Mouse (Mus musculus): Measurements from ENCODE around the gene Pou2f1. TPM values are rescaled to one million over a fixed set of nuclear protein-coding genes. Genes with fewer than 3 reads are reported as not detected.

The Pou2f1 gene
- polyA plus RNA-seq, 1 experiment: 10.8 TPM

DNA sequence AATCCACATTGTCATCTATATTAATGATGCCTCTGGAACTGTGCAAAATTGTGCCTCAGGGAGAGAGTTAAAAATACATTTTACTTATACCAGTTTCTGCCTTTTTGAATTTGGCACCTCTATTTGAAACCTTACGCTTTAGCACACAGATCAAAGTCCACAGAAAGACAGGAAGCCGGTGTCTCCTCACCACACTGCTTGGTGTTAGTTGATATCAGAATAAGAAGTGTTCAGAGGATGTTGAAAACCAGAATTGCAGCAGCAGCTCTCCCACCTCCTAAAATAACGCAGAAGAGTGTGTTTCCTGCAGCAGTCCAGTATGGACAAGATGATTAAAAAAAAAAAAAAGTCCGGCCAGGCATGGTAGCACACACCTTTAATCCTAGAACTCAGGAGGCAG is 13.8 kb upstream of the Pou2f1 start:
- no peaks in the 10 kb centered on the region for H3K36me3 ChIP-seq (ENCODE audit: control insufficient read depth, insufficient read depth, low read length)
- no peaks in the 10 kb centered on the region for H3K4me1 ChIP-seq (ENCODE audit: control insufficient read depth, insufficient read depth, low read length)
- 35% methylated on average over 4 of the region's 4 CpGs for WGBS
- no peak for TF ChIP-seq CTCF (conservative IDR thresholded peaks at IDR 0.05; ENCODE audit: insufficient read depth, insufficient read length, low read depth, low read length)
- no peak for TF ChIP-seq POLR2A (IDR thresholded peaks at IDR 0.05; ENCODE audit: low read depth, low read length)
- H3K4me3 ChIP-seq (ENCODE audit: insufficient read depth, low read depth, low read length): no peak overlapping the region
- H3K27me3 ChIP-seq (replicated peaks; ENCODE audit: control insufficient read depth, insufficient read depth, low read length): no peaks in the 10 kb centered on the region
- no peak overlapping the region for H3K27ac ChIP-seq (ENCODE audit: insufficient read depth, low read depth, low read length)
- peak; percentile 19 for DNase-seq

GRCm38 (mm10) chr1:166014530-166014929 is 12.1 kb upstream of the Pou2f1 start:
- 71% methylated on average over 5 of the region's 5 CpGs for WGBS

GRCm38 (mm10) chr1:166010106-166010505 is 7.6 kb upstream of the Pou2f1 start:
- DNase-seq: no peak
- Histone ChIP-seq H3K27ac (ENCODE audit: insufficient read depth, low read depth, low read length) (no peak overlapping the region), H3K36me3 (ENCODE audit: control insufficient read depth, insufficient read depth, low read length) (no peaks in the 10 kb centered on the region), H3K27me3 (replicated peaks; ENCODE audit: control insufficient read depth, insufficient read depth, low read length) (no peaks in the 10 kb centered on the region), H3K4me3 (ENCODE audit: insufficient read depth, low read depth, low read length) (no peak overlapping the region), H3K4me1 (ENCODE audit: control insufficient read depth, insufficient read depth, low read length) (no peaks in the 10 kb centered on the region)
- TF ChIP-seq POLR2A (IDR thresholded peaks at IDR 0.05; ENCODE audit: low read depth, low read length) (no peak), CTCF (conservative IDR thresholded peaks at IDR 0.05; ENCODE audit: insufficient read depth, insufficient read length, low read depth, low read length) (no peak)
- WGBS: 90% methylated on average over 1 of the region's 1 CpGs

More at GRCm38 (mm10) chr1:166014530-166014929, 12.1 kb upstream of the Pou2f1 start:
- Histone ChIP-seq H3K27ac (ENCODE audit: insufficient read depth, low read depth, low read length) (no peak overlapping the region), H3K36me3 (ENCODE audit: control insufficient read depth, insufficient read depth, low read length) (no peaks in the 10 kb centered on the region), H3K4me1 (ENCODE audit: control insufficient read depth, insufficient read depth, low read length) (no peaks in the 10 kb centered on the region), H3K27me3 (replicated peaks; ENCODE audit: control insufficient read depth, insufficient read depth, low read length) (no peaks in the 10 kb centered on the region), H3K4me3 (ENCODE audit: insufficient read depth, low read depth, low read length) (no peak overlapping the region)
- no peak for TF ChIP-seq POLR2A (IDR thresholded peaks at IDR 0.05; ENCODE audit: low read depth, low read length)
- TF ChIP-seq CTCF (conservative IDR thresholded peaks at IDR 0.05; ENCODE audit: insufficient read depth, insufficient read length, low read depth, low read length): no peak
- DNase-seq: no peak

- 95% methylated on average over 5 of the region's 5 CpGs for WGBS
- no peaks in the 10 kb centered on the region for H3K4me1 ChIP-seq (ENCODE audit: control insufficient read depth, insufficient read depth, low read length)
- H3K27me3 ChIP-seq (replicated peaks; ENCODE audit: control insufficient read depth, insufficient read depth, low read length): no peaks in the 10 kb centered on the region
- no peak for DNase-seq
- H3K27ac ChIP-seq (ENCODE audit: insufficient read depth, low read depth, low read length): no peak overlapping the region
- no peak for TF ChIP-seq CTCF (conservative IDR thresholded peaks at IDR 0.05; ENCODE audit: insufficient read depth, insufficient read length, low read depth, low read length)
- no peak for TF ChIP-seq POLR2A (IDR thresholded peaks at IDR 0.05; ENCODE audit: low read depth, low read length)
- H3K36me3 ChIP-seq (ENCODE audit: control insufficient read depth, insufficient read depth, low read length): no peaks in the 10 kb centered on the region
- no peak overlapping the region for H3K4me3 ChIP-seq (ENCODE audit: insufficient read depth, low read depth, low read length)
These were observed 6.3 kb upstream of the Pou2f1 start for GRCm38 (mm10) chr1:166008634-166009350.

DNA sequence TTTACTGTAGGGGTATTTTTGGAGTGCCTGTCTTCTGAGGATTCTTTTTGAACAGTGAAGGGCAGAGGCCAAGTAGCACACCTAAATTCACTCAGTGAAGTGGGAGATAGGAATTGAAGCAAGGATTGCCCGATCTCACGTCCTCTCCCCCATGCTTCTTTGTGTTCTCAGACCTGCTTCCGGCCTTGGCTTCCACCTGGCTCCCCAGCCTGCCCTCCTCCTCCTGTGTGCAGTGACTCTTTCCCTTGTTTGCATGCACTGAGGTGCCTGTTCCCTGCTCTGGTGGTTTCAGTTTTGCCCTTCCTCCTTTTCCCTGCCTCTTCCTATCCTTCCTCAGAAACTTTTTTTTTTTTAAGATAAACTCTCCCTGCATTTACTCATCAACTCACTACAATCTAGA is 4.5 kb upstream of the Pou2f1 start:
- no peak overlapping the region for H3K4me3 ChIP-seq (ENCODE audit: insufficient read depth, low read depth, low read length)
- H3K36me3 ChIP-seq (ENCODE audit: control insufficient read depth, insufficient read depth, low read length): no peaks in the 10 kb centered on the region
- no peak for DNase-seq
- TF ChIP-seq POLR2A (IDR thresholded peaks at IDR 0.05; ENCODE audit: low read depth, low read length) (no peak), CTCF (conservative IDR thresholded peaks at IDR 0.05; ENCODE audit: insufficient read depth, insufficient read length, low read depth, low read length) (no peak)
- 58% methylated on average over 3 of the region's 3 CpGs for WGBS
- H3K4me1 ChIP-seq (ENCODE audit: control insufficient read depth, insufficient read depth, low read length): no peaks in the 10 kb centered on the region
- no peak overlapping the region for H3K27ac ChIP-seq (ENCODE audit: insufficient read depth, low read depth, low read length)
- no peaks in the 10 kb centered on the region for H3K27me3 ChIP-seq (replicated peaks; ENCODE audit: control insufficient read depth, insufficient read depth, low read length)

- H3K27me3 ChIP-seq (replicated peaks; ENCODE audit: control insufficient read depth, insufficient read depth, low read length): no peaks in the 10 kb centered on the region
- H3K27ac ChIP-seq (ENCODE audit: insufficient read depth, low read depth, low read length): peak overlapping the region; percentile 75; the same call in 1 of the 2 replicates
- no peaks in the 10 kb centered on the region for H3K36me3 ChIP-seq (ENCODE audit: control insufficient read depth, insufficient read depth, low read length)
- under 1% methylated on average over 61 of the region's 61 CpGs for WGBS
- DNase-seq: peak; percentile 97
- H3K4me1 ChIP-seq (ENCODE audit: control insufficient read depth, insufficient read depth, low read length): peaks cover 7% of the 10 kb centered on the region
- TF ChIP-seq POLR2A (IDR thresholded peaks at IDR 0.05; ENCODE audit: low read depth, low read length): no peak
- no peak for TF ChIP-seq CTCF (conservative IDR thresholded peaks at IDR 0.05; ENCODE audit: insufficient read depth, insufficient read length, low read depth, low read length)
- H3K4me3 ChIP-seq (ENCODE audit: insufficient read depth, low read depth, low read length): peak overlapping the region; percentile 90
These were observed 924 bp upstream of the Pou2f1 start for GRCm38 (mm10) chr1:166003181-166004022.

DNA sequence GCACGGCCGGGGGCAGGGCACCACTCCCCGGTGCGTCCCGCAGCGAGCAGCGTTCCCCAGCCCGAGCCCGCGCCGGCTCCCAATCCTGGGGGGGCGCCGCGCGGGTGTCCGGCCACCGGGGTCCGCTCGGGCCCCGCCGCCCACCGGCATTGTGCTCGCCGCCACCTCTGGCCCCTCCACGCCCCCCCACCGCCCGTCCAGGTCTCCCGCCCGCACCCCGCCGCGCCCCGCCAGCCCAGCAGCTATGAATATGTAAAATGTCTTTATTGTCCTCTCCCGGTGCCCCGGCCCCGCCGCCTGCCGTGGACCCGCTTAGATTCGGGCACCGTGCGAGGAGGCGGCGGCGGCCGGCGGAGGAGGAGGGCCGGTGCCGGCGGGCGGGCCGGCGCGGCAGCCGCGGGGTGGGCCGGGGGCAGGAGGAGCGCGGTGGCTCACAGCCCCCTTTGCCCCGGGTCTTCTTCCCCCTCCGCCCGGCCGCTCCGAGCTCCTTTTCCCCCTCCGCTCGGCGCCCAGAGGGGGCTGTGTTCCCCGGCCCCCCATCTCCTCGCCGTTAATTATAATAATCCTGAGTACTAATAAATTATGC is 481 bp downstream of the Pou2f1 start:
- H3K27me3 ChIP-seq (replicated peaks; ENCODE audit: control insufficient read depth, insufficient read depth, low read length): no peaks in the 10 kb centered on the region
- H3K27ac ChIP-seq (ENCODE audit: insufficient read depth, low read depth, low read length): peak overlapping the region; percentile 95
- peaks cover 7% of the 10 kb centered on the region for H3K4me1 ChIP-seq (ENCODE audit: control insufficient read depth, insufficient read depth, low read length)
- WGBS: 2% methylated on average over 69 of the region's 70 CpGs
- H3K4me3 ChIP-seq (ENCODE audit: insufficient read depth, low read depth, low read length): peak overlapping the region; percentile 96
- no peaks in the 10 kb centered on the region for H3K36me3 ChIP-seq (ENCODE audit: control insufficient read depth, insufficient read depth, low read length)
- TF ChIP-seq CTCF (conservative IDR thresholded peaks at IDR 0.05; ENCODE audit: insufficient read depth, insufficient read length, low read depth, low read length): no peak
- no peak for TF ChIP-seq POLR2A (IDR thresholded peaks at IDR 0.05; ENCODE audit: low read depth, low read length)
- no peak for DNase-seq
